Mouse (Mus musculus): ENCODE data around the gene Herc6.

DNA sequence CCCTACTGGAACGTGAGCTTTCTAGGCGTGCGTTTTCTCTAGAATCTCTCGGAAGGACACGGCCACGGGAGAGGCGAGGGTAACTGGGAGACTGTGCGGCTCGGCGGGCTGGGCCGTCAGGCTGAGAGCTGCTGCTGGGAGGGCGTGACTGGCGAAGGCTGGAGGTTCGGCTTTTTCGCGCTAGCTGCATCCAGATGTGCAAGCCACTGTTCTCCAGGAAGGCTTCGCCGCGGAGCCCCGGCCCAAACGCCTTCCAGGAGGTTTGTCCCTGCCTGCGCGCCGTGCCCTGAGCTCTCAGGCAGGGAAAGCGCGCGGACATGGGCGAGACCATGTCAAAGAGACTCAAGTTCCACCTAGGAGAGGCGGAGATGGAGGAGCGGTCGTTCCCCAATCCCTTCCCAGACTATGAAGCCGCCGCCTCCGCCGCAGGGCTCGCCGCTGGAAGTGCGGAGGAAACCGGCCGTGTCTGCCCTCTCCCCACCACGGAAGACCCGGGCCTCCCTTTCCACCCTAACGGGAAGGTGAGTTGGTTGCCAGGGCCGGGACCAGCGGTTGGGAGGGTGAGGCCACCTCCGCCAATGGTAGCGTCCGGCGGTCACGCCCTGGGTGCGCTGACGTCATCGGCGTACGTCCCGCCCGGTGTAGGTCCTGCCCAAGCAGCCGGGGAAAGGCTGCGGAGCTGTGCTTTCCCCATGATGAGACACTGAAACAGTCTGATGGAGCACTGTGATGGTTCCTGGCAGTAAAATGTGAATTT is 122.1 kb downstream of the Herc6 start:
- TF ChIP-seq POLR2A (IDR thresholded peaks at IDR 0.05; ENCODE audit: borderline replicate concordance, extremely low read depth, low read depth, low read length) (peak; percentile 91; the same call in 1 of the 2 replicates), CTCF (IDR thresholded peaks at IDR 0.05; ENCODE audit: insufficient read depth, low read length) (no peak)

All from lung, adult 2 months (tissue).